Mouse (Mus musculus) lung, adult 2 months (tissue): ENCODE measurements around the gene Cisd1.

Experiments
- CTCF ChIP-seq: fragments of 200-500 bp; IDR thresholded peaks from 2 replicates; pipeline ENCODE4 v1.5.1; 2011; ENCODE audit warnings: mild to moderate bottlenecking, low read length, control low read depth; ENCODE audit not compliant: insufficient read depth
- POLR2A ChIP-seq: fragments of 200-500 bp; IDR thresholded peaks from 2 replicates; pipeline ENCODE4 v1.6.1; 2011; ENCODE audit warnings: low read depth, mild to moderate bottlenecking, control low read depth, low read length, borderline replicate concordance; ENCODE audit errors: extremely low read depth

DNA sequence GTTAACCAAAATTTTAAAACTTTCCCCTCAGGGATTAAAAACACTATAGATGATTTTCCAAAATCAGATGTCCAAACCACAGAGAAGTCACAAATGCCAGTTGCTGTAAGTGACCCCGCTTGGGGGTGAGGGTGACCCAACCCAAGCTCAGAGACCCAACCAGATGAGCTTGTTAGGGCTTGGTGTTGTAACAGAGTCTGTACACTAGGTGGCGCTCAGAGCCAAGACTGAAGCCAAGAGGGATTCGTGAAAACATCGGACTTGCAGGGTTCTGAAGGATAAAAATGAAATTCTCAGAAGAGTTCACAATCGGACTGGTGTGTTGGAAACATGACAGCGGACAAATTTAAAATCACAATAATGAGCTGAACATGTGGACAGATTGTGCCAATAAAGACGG is 18.0 kb downstream of the Cisd1 start:
- peak; percentile 89 for TF ChIP-seq CTCF
- TF ChIP-seq POLR2A = no peak
